Mouse (Mus musculus) right cerebral cortex, postnatal 25 days (tissue): ENCODE measurements around the gene Taf6l.
"Not testable (repeated sequence)": the region's sequence is repeated elsewhere in the genome, so short reads cannot be mapped to it uniquely, and the experiment has no call there.

ENCODE experiments used
- DNase-seq: peaks from one replicate; pipeline ENCODE4 v3.0.0; 2022

The Taf6l gene

DNA sequence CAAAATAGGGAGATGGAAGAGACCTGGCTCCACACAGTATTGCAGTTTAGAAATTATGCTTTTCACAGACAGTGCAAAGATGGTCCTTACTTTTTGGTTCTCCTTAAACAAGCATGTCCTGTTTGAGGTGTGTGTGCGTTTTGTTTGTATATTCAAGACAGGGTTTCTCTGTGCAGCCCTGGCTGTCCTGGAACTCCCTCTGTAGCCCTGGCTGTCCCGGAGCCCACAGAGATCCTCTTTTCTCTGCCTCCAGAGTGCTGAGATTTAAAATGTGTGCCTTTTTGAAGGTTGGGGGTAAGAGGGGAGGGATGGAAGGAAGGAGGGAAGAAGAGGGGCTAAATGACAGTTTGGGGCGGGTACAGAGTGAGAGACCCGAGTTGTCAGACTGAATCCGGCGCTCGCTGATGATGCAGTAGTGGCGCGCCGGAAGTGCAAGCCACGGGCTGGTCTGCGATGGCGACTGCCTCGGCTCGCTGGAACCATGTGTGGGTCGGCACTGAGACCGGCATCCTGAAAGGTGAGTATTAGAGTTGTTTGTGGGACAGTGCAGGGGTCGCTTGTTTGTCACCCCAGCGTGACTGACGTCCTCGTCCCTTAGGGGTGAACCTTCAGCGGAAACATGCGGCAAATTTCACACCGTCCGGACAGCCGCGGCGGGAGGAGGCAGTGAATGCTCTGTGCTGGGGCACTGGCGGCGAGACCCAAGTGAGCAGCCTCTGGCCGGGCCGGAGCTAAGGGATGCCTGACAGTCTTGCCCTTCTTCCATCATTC, 50.6 kb downstream of the Taf6l start, which contains the start of gene Wdr74:
Gene Wdr74, plus strand, starts transcription at position 439 of the 771 bp plus-strand sequence.
- peak; percentile 93 for DNase-seq

DNA sequence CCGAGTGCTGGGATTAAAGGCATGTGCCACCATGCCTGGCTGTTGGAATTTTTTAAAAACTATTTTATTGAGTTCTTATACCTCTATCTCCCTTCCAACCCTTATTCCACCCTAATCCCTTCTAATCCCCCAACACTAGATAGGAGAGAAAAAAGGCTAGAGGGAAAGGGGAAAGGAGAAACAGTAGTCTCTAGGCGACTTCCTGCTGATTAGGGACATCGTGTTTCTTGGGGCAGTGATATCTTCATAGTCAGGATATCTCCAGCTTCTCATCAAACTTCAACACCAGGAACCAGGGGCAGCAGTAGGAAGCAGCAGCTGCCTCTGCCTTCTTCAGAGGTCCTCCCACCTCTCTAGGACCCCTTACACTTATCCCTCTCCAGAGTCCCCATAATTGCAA, 51.9 kb downstream of the Taf6l start:
- DNase-seq = no peak

GRCm38 (mm10) chr19:8728335-8729099, 57.7 kb downstream of the Taf6l start:
- not testable (repeated sequence) for DNase-seq

DNA sequence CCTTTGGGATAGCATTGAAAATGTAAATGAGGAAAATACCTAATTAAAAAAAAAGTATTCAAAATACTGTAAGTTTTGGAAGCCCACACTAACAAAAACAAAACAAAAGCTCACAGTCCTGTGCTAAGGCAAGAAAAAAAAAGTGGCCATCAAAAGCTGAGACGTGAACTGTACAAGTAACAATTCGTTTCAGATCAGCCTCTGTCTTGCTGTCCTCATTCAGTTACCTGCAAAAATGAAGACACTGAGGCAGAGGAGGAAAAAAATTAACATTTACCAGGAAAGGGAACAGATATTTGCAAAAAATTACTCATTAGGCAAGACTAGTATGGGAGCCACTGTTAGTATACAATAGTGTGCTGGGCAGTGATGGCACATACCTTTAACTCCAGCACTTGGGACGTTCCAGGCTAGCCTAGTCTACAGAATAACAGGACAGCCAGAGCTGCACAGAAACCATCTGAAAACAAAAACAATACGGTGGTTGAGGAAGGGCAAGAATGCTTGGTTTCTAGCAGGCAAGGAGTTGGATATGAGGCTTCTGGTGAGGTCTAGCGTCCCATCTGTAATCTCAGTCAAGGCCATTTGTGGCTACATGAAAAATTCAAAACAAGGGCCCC, 58.6 kb downstream of the Taf6l start:
- no peak for DNase-seq

- DNase-seq = no peak
These were observed 59.4 kb downstream of the Taf6l start for GRCm38 (mm10) chr19:8726609-8727390.

DNA sequence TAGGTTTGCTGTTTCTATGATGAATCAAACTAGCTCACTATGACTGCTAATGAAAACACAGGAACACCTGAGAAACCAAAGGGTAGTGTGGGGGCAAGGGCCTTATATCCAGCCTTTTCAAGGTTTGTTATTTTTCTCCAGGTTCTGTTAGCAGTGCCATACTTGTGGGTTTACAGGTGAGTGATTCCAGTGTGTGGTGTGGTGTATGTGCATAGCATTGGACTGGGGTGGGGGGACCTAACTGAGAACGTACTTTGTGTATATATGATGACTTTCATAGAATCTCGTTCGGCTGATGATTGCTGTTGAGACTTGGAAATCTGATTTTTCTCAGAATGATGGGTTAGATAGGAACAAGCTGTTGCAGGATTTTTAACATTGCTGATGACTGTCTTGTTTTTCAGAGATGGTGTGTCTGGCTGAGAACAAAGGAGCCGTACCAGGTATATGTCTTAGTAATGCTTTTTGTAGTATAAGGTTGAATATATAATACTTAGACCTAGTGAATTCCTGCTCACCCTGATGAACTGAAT, 61.1 kb downstream of the Taf6l start:
- DNase-seq = no peak
